Mouse (Mus musculus): Measurements from ENCODE around the gene Fhad1. TPM values are rescaled to one million over a fixed set of nuclear protein-coding genes. Genes with fewer than 3 reads are reported as not detected.

Fhad1 gene
- polyA plus RNA-seq, 1 experiment from 2014 or later, result 0.61 TPM

DNA sequence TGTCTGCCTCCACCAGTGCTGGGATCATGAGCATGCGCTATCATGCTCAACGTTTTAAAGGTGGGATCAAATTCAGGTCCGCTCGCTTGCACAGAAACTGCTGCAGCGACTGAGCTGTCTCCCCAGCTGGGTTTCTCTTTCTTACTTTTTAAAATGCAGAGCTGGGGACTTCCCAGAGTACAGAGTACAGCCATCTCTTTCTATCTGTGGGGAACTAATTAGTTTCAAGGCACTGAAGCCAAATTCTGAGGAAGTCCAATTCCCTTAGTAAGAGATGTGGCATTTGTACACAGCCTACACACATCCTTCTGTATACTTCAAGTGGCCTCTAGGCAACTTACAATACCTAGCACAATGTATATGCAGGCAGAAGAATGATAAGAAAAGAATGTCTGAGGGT, 62.1 kb downstream of the Fhad1 start:
- Histone ChIP-seq H3K27ac (no peak overlapping the region; the same call in 1 of the 2 replicates), H3K4me2 (no peak overlapping the region), H3K4me1 (peaks cover 21% of the 10 kb centered on the region), H3K9ac (no peak overlapping the region), H3K27me3 (replicated peaks) (peaks cover 28% of the 10 kb centered on the region), H3K9me3 (replicated peaks) (no peaks in the 10 kb centered on the region), H3K36me3 (no peaks in the 10 kb centered on the region), H3K4me3 (no peak overlapping the region)
- no peak for ATAC-seq
- 60% methylated on average over 5 of the region's 5 CpGs for WGBS (ENCODE audit: insufficient replicate concordance)

DNA sequence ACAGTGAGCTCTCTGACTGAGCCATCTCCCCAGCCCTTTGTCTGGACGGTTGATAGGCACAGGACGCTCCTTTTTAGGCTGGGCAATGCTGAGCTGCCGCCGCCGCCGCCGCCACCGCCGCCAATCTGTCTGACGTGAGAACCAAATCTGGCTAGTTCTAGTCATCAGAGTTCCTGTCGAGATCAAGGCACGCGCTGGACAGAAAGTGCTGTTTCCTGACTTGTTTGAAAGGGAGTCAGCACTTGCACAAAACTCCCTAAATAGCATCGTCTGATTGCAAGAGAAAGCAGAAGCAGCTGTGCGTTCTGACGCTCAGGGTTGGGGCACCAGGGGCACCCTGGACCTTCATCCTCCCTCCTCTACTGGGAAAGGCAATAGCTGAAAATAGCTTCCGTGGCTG, 62.8 kb downstream of the Fhad1 start:
- Histone ChIP-seq H3K27me3 (replicated peaks) (peaks cover 24% of the 10 kb centered on the region), H3K9ac (no peak overlapping the region), H3K4me1 (peaks cover 15% of the 10 kb centered on the region), H3K9me3 (replicated peaks) (no peaks in the 10 kb centered on the region), H3K4me3 (no peak overlapping the region), H3K36me3 (no peaks in the 10 kb centered on the region), H3K4me2 (no peak overlapping the region), H3K27ac (peak overlapping the region; percentile 28; the same call in 1 of the 2 replicates)
- WGBS (ENCODE audit: insufficient replicate concordance), result 21% methylated on average over 17 of the region's 17 CpGs
- no peak for ATAC-seq

DNA sequence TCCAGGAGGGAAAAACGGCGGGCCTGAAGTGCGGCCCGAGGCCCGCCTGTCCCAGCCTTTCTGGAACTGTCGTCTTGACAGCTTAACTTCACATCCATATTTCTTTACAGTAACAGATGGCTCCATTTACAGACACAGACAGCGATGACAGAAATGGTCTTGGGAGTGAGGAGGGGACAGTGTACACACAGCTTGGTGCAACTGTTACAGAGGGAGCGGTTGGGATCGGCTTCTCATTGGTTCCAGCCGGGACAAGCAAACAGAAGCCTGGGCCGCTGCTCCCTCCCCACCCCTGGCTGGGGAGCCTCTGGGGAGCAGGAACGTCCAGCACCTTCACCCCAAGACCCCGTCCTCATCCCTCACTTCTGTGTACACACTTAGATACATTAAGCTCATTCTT, 65.4 kb downstream of the Fhad1 start:
- Histone ChIP-seq H3K4me3 (no peak overlapping the region), H3K4me1 (peaks cover 15% of the 10 kb centered on the region), H3K27ac (no peak overlapping the region), H3K36me3 (no peaks in the 10 kb centered on the region), H3K9me3 (replicated peaks) (no peaks in the 10 kb centered on the region), H3K27me3 (replicated peaks) (peaks cover 23% of the 10 kb centered on the region), H3K4me2 (no peak overlapping the region), H3K9ac (no peak overlapping the region)
- WGBS (ENCODE audit: insufficient replicate concordance), result 66% methylated on average over 13 of the region's 13 CpGs
- no peak for ATAC-seq

DNA sequence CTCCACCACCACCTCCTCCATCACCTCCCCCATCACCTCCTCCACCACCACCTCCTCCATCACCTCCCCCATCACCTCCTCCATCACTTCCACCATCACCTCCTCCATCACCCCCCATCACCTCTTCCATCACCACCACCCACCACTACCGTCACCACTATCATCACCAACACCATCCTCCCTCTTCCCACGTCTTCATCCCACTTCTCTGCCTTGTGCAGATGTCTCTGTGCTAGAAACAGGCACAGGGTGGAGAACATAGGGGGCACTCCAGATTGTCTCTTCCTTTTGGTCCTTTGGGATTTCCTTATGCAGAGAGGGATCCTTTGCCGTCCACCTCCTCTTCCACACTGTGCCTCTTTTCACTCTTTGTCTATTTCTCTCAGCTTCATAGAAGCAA, 66.1 kb downstream of the Fhad1 start:
- H3K4me2 ChIP-seq, result no peak overlapping the region
- H3K9me3 ChIP-seq (replicated peaks), result no peaks in the 10 kb centered on the region
- ATAC-seq, result no peak
- no peak overlapping the region for H3K27ac ChIP-seq
- H3K4me1 ChIP-seq, result peaks cover 11% of the 10 kb centered on the region
- H3K27me3 ChIP-seq (replicated peaks), result peaks cover 21% of the 10 kb centered on the region
- H3K9ac ChIP-seq, result no peak overlapping the region
- 58% methylated on average over 3 of the region's 3 CpGs for WGBS (ENCODE audit: insufficient replicate concordance)
- H3K36me3 ChIP-seq, result no peaks in the 10 kb centered on the region
- H3K4me3 ChIP-seq, result no peak overlapping the region

DNA sequence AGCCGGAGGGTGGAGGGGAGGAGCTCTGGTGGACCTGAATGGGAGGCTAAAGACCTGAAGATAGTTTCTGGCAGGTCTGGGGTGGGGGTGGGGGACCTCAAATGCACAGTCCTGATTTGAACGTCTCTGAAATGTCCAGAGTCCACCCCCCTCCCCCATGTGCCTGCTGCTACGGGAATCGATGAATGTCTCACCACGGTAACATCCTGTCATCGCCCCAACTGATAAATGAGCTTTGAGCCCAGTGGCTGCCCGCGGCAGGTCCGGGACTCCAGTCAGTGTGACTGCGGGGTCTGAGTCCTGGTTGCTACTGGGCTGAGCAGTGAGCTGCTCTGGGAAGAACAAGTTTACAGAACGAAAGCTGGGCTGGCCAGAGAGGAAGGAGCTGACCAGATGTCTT, 72.5 kb downstream of the Fhad1 start:
- ATAC-seq, result peak; percentile 67
- Histone ChIP-seq H3K4me3 (no peak overlapping the region), H3K36me3 (no peaks in the 10 kb centered on the region), H3K27me3 (replicated peaks) (no peaks in the 10 kb centered on the region), H3K9ac (no peak overlapping the region), H3K4me2 (no peak overlapping the region), H3K27ac (peak overlapping the region; percentile 60), H3K4me1 (no peaks in the 10 kb centered on the region; the same call in 1 of the 2 replicates), H3K9me3 (replicated peaks) (no peaks in the 10 kb centered on the region)
- WGBS (ENCODE audit: insufficient replicate concordance), result 46% methylated on average over 11 of the region's 11 CpGs

DNA sequence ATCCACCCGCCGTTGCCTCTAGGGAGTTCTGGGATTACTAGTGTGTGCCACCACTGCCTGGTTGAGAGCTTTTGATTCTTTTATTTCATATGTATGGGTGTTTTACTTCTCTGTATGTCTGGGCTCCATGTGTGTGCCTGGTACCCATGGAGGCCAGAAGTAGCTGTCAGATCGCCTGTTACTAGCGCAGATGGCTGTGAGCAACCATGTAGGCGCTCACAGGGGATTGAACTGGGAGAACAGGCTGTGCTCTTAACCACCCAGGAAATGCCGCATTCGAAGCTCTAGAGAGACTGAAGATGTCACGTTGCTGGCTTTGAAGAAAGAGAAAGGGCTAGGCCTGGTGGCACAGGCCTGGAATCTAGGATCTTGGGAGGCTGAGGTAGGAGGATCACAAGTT, 73.6 kb downstream of the Fhad1 start:
- Histone ChIP-seq H3K27me3 (replicated peaks) (no peaks in the 10 kb centered on the region), H3K4me2 (no peak overlapping the region), H3K36me3 (no peaks in the 10 kb centered on the region), H3K4me3 (no peak overlapping the region), H3K9ac (no peak overlapping the region), H3K4me1 (no peaks in the 10 kb centered on the region; the same call in 1 of the 2 replicates), H3K9me3 (replicated peaks) (no peaks in the 10 kb centered on the region), H3K27ac (no peak overlapping the region)
- 66% methylated on average over 8 of the region's 8 CpGs for WGBS (ENCODE audit: insufficient replicate concordance)
- ATAC-seq, result no peak

DNA sequence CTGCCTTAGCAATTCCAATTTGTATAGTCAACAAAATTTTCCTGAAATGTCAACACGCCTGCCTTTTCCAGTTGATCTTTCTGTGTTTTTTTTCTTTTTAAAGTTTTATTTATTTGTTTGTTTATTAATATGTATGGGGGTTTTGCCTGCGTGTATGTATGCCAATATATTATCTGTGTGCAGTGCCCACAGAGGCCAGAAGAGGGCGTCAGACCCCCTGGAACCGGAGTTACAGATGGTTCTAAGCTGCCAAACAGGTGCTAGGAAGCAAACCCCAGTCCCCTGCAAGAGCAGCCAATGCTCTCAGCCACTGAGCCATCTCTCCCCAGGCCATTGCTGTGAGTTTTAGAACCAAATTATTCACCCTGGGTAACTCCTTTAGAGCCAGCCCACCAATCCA, 76.3 kb downstream of the Fhad1 start:
- ATAC-seq, result no peak
- Histone ChIP-seq H3K27me3 (replicated peaks) (no peaks in the 10 kb centered on the region), H3K4me2 (no peak overlapping the region), H3K9ac (no peak overlapping the region), H3K36me3 (no peaks in the 10 kb centered on the region), H3K4me3 (no peak overlapping the region), H3K27ac (no peak overlapping the region), H3K4me1 (no peaks in the 10 kb centered on the region; the same call in 1 of the 2 replicates), H3K9me3 (replicated peaks) (no peaks in the 10 kb centered on the region)
- 62% methylated on average over 4 of the region's 4 CpGs for WGBS (ENCODE audit: insufficient replicate concordance)

DNA sequence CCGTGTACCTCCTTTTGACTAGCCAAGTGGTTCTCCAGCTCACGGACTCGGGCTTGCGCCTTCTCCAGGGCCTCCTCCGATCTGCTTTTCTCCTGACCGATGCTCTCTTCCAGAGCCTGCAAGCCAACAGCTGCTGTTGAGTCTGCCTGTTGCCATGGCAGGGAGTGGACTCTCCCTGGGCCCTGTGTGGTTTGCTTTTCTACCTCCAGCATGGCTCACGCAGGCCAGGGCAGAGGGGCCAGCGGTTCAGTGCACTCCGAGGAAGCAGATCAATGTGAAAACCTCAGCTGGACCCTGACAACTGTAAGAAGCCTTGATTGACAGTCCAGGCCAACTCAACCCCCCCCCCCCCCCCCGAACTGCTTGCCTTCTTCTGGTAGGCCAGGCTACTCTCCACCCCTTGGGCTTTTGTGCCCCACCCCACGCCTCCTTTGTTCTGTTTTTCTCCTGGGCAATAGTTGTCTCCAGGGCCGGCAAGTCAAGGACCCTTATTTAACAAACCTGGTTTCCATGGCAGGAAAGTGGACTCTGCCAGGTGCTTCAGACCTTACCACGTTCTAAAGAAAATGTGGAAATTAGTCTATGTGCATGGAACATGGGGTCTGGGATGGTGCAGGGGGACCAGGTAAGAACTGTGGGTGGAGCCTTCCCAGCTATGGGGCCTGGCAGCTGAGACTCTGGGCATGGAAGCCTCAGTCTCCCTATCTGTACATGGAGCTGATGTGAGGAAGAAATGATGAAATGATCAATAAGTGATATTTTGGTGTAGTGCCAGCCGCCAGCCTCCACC, 81.9 kb downstream of the Fhad1 start:
- no peak overlapping the region for H3K4me2 ChIP-seq
- 66% methylated on average over 13 of the region's 14 CpGs for WGBS (ENCODE audit: insufficient replicate concordance)
- no peak overlapping the region for H3K9ac ChIP-seq
- peaks cover 8% of the 10 kb centered on the region for H3K4me1 ChIP-seq
- no peak overlapping the region for H3K27ac ChIP-seq
- no peaks in the 10 kb centered on the region for H3K9me3 ChIP-seq (replicated peaks)
- H3K27me3 ChIP-seq (replicated peaks), result no peaks in the 10 kb centered on the region; the same call in 1 of the 2 replicates
- no peak for ATAC-seq
- no peak overlapping the region for H3K4me3 ChIP-seq
- H3K36me3 ChIP-seq, result no peaks in the 10 kb centered on the region

DNA sequence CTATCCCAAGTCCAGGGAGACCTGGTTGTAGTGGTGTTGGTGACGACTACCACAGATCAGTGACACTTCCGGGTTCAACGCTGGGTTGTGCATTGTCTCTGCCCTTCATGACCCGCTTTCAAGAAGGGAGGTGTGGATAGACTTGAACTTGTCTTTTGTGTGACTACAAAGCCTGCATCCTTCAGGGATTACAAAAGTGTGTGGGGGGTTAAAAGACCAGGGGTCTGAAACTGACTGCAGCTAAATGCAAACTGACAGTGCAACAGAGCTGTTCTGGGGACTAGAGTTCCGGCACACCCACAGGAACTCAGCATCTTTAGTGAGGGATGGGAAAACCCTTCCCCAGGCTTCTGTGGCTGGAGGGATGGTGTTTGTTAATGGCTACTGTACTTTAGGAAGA, 83.4 kb downstream of the Fhad1 start:
- Histone ChIP-seq H3K9ac (no peak overlapping the region), H3K36me3 (no peaks in the 10 kb centered on the region), H3K4me1 (peaks cover 8% of the 10 kb centered on the region), H3K27ac (no peak overlapping the region), H3K4me2 (no peak overlapping the region), H3K4me3 (no peak overlapping the region), H3K27me3 (replicated peaks) (no peaks in the 10 kb centered on the region; the same call in 1 of the 2 replicates), H3K9me3 (replicated peaks) (no peaks in the 10 kb centered on the region)
- WGBS (ENCODE audit: insufficient replicate concordance), result 83% methylated on average over 5 of the region's 5 CpGs
- ATAC-seq, result no peak

DNA sequence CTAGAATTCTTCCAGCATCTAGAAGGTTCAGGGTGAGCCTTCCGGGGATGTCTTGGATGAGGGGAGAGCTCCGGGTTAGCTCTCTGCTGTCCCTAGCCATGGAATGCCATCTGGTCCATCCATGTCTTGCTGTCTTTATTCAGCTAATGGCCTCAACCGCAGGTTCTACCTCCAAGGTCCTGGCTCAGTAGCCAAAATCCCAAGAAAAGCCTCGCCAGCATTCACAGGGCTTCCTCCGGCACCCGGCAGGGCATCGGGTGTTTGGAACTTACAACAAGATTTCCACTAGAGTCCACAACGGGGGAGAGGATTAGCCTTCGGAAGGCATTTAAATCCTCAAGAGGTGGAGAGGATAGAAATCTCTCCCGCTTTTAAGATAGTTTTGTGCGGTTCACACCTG, 84.9 kb downstream of the Fhad1 start:
- Histone ChIP-seq H3K27me3 (replicated peaks) (no peaks in the 10 kb centered on the region; the same call in 1 of the 2 replicates), H3K27ac (no peak overlapping the region), H3K9me3 (replicated peaks) (no peaks in the 10 kb centered on the region), H3K4me1 (peaks cover 8% of the 10 kb centered on the region), H3K9ac (no peak overlapping the region), H3K36me3 (no peaks in the 10 kb centered on the region), H3K4me2 (no peak overlapping the region), H3K4me3 (no peak overlapping the region)
- 67% methylated on average over 11 of the region's 11 CpGs for WGBS (ENCODE audit: insufficient replicate concordance)
- ATAC-seq, result no peak

DNA sequence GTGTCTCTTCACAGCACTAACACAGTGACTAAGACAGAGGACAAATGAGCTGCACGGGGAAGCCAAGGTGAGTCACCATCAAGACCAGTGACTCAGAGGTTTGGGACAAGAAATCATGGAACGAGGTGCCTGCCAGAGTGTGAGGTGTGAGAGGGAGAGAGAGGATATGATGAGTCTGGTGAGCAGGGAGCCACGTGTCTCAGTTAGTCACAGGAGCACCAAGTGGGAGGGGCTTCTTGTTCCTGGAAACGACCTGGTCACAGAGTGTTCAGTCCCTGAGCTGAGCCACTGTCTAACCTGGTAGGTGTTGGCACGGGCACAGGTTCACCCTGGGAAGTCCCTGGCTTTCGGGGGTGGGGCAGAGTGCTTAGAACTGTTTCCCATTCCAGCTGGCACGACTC, 86.0 kb downstream of the Fhad1 start:
- Histone ChIP-seq H3K36me3 (no peaks in the 10 kb centered on the region), H3K4me3 (no peak overlapping the region), H3K9ac (no peak overlapping the region), H3K27me3 (replicated peaks) (no peaks in the 10 kb centered on the region; the same call in 1 of the 2 replicates), H3K4me2 (no peak overlapping the region), H3K9me3 (replicated peaks) (no peaks in the 10 kb centered on the region), H3K4me1 (peaks cover 8% of the 10 kb centered on the region), H3K27ac (no peak overlapping the region)
- WGBS (ENCODE audit: insufficient replicate concordance), result 50% methylated on average over 7 of the region's 7 CpGs
- ATAC-seq, result no peak

DNA sequence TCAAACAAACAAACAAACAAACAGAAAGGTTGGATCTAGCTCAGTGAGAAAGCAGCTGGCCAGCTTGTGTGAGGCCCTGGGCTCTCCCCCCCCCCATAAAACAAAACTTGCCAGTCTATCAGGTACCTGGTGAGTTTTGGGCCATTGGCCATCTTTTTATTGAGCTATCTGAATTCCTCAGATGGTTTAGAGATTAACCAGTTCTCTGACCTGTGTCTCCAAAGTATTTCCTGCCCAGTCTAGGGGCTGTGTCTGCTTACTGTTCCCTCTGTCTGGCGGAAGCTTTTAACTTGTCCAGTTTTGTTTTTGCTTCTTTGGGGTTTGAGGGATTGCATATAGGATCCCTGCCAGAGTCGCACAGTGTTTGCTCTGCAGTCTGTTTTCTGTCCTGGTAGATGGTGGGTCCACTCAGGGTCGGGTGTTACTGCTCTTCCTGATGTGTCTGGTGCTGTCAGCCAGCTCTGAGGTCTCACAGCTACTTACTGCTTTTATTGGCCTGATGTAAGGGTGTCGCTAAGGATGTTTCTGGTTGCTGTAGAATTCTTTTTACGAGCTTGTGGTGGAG, 89.0 kb downstream of the Fhad1 start:
- H3K27ac ChIP-seq, result no peak overlapping the region
- no peaks in the 10 kb centered on the region; the same call in 1 of the 2 replicates for H3K27me3 ChIP-seq (replicated peaks)
- H3K4me3 ChIP-seq, result no peak overlapping the region
- H3K9ac ChIP-seq, result no peak overlapping the region
- 50% methylated on average over 5 of the region's 5 CpGs for WGBS (ENCODE audit: insufficient replicate concordance)
- no peak overlapping the region for H3K4me2 ChIP-seq
- H3K4me1 ChIP-seq, result peaks cover 8% of the 10 kb centered on the region
- ATAC-seq, result no peak
- no peaks in the 10 kb centered on the region for H3K9me3 ChIP-seq (replicated peaks)
- no peaks in the 10 kb centered on the region for H3K36me3 ChIP-seq

Data from liver, embryonic 12.5 days (tissue).